23 mouse cellular contexts compared by ENCODE assay signal in the genomic region with DNA sequence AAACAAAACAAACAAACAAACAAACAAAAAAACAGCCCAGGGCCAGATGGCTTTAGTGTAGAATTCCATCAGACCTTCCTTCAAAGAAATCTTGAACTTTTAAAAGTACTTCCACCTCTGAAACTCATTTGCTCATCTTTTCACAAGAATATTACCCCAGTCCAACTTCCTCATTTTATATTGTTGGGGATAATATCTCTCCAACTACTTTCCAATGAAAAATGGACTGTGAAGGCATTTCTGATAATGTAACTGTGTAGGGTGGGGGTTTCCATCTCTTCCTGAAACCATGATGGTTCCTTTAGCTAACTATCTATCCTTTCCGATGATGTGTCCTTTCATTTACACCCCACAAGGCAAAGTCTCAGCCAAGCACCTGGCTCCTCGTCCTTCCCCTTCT. TPM values are rescaled to one million over a fixed set of nuclear protein-coding genes. Genes with fewer than 3 reads are reported as not detected.
"Had no signal": no experiment of that assay in that cellular context is flagged by ENCODE, and none has a peak within 500 bp of the region (broad histone marks: within the 10 kb centered on the region; RNA-seq: fewer than 3 reads in every experiment).

No protein-coding gene starts in this region.

- H3K27ac ChIP-seq: liver, embryonic 12.5 days; liver, embryonic 14.5 days; neural tube, embryonic 12.5 days had no signal

- H3K9me3 ChIP-seq: neural tube, embryonic 12.5 days had no signal

- H3K27me3 ChIP-seq: liver, embryonic 12.5 days; neural tube, embryonic 12.5 days had no signal

- H3K4me2 ChIP-seq: liver, embryonic 12.5 days; lung, embryonic 14.5 days; midbrain, embryonic 11.5 days; neural tube, embryonic 12.5 days had no signal

- H3K36me3 ChIP-seq: liver, embryonic 12.5 days; neural tube, embryonic 12.5 days had no signal

- DNase-seq: lung, adult 18-20 months; lung, embryonic 14.5 days; lung, postnatal 10 days; lung, postnatal 4 days; midbrain, embryonic 14.5 days; retina, postnatal 1 day; right cerebral cortex, adult 18-20 months; right cerebral cortex, postnatal 25 days; right cerebral cortex, postnatal 4 days; spleen, adult 18-20 months; thymus, adult 18-20 months; thymus, postnatal 25 days; thymus, postnatal 4 days had no signal

- H3K4me1 ChIP-seq: liver, embryonic 12.5 days; neural tube, embryonic 12.5 days had no signal

- H3K4me3 ChIP-seq: liver, embryonic 12.5 days; neural tube, embryonic 12.5 days had no signal

- H3K9ac ChIP-seq: liver, embryonic 12.5 days; liver, embryonic 14.5 days; lung, embryonic 14.5 days; neural tube, embryonic 12.5 days had no signal

- ATAC-seq: liver, embryonic 12.5 days; midbrain, embryonic 16.5 days had no signal

RNA-seq across cellular contexts. Expression of a gene that starts 31.8 kb away (rescaled TPM):
- total RNA-seq: megakaryocyte-erythroid progenitor cell, adult 5-6 weeks had no signal
- polyA plus RNA-seq: lung, embryonic 14.5 days; lung, embryonic 16.5 days; midbrain, embryonic 11.5 days; midbrain, embryonic 14.5 days; midbrain, embryonic 16.5 days; neural tube, embryonic 12.5 days; neural tube, embryonic 14.5 days; stomach, embryonic 14.5 days; stomach, embryonic 16.5 days had no signal
